Mouse (Mus musculus) limb, embryonic 12.5 days (tissue): Measurements from ENCODE around the gene Amz2. TPM values are rescaled to one million over a fixed set of nuclear protein-coding genes. Genes with fewer than 3 reads are reported as not detected.
"Not testable (repeated sequence)": the region's sequence is repeated elsewhere in the genome, so short reads cannot be mapped to it uniquely, and the experiment has no call there.

Source experiments
- ATAC-seq: fragments of 200-750 bp; cut with Nextera tagmentation; 2 replicates; pipeline ENCODE4 v1.8.0; 2017; ENCODE audit warnings: low read depth, moderate TSS enrichment; ENCODE audit not compliant: insufficient number of reproducible peaks, insufficient read depth, low FRiP score, low TSS enrichment
- H3K27ac ChIP-seq: fragments of 300-500 bp; sonication (generic); 2 replicates; pipeline ENCODE4 v1.5.1; 2016; ENCODE audit warnings: mild to moderate bottlenecking, moderate library complexity
- H3K27me3 ChIP-seq: fragments of 300-500 bp; sonication (generic); 2 replicates; pipeline ENCODE4 v1.6.1; 2016; ENCODE audit warnings: mild to moderate bottlenecking, moderate library complexity
- H3K36me3 ChIP-seq: fragments of 300-500 bp; sonication (generic); 2 replicates; pipeline ENCODE4 v1.6.1; 2016; ENCODE audit warnings: mild to moderate bottlenecking, moderate library complexity
- H3K4me1 ChIP-seq: fragments of 300-500 bp; sonication (generic); replicated peaks from 2 replicates; pipeline ENCODE4 v1.6.1; 2016
- H3K4me2 ChIP-seq: fragments of 300-500 bp; sonication (generic); 2 replicates; pipeline ENCODE4 v1.6.1; 2016; ENCODE audit warnings: mild to moderate bottlenecking, moderate library complexity
- H3K4me3 ChIP-seq: fragments of 300-500 bp; sonication (generic); replicated peaks from 2 replicates; pipeline ENCODE4 v1.5.1; 2016; ENCODE audit warnings: mild to moderate bottlenecking
- H3K9ac ChIP-seq: fragments of 300-500 bp; sonication (generic); replicated peaks from 2 replicates; pipeline ENCODE4 v1.6.1; 2016; ENCODE audit warnings: mild to moderate bottlenecking, moderate library complexity
- H3K9me3 ChIP-seq: fragments of 300-500 bp; sonication (generic); 2 replicates; pipeline ENCODE4 v1.6.1; 2016; ENCODE audit warnings: mild to moderate bottlenecking, moderate library complexity
- WGBS: fragments of 180-500 bp; shearing (Covaris S2); methylation state at CpG from one replicate; pipeline ENCODE4 v1.1.7; 2016; 5-methylcytosine and 5-hydroxymethylcytosine counted together
- polyA plus RNA-seq: library from polyadenylated mRNA; unstranded; fragments of >200 nt; fragmentation: Nextera tagmentation; extraction: Ambion mirVana; gene quantifications from 2 replicates; pipeline ENCODE4 v1.2.1, GENCODE M21; 2016

Gene Amz2
- polyA plus RNA-seq, 1 experiment from 2014 or later = 46.8 TPM

DNA sequence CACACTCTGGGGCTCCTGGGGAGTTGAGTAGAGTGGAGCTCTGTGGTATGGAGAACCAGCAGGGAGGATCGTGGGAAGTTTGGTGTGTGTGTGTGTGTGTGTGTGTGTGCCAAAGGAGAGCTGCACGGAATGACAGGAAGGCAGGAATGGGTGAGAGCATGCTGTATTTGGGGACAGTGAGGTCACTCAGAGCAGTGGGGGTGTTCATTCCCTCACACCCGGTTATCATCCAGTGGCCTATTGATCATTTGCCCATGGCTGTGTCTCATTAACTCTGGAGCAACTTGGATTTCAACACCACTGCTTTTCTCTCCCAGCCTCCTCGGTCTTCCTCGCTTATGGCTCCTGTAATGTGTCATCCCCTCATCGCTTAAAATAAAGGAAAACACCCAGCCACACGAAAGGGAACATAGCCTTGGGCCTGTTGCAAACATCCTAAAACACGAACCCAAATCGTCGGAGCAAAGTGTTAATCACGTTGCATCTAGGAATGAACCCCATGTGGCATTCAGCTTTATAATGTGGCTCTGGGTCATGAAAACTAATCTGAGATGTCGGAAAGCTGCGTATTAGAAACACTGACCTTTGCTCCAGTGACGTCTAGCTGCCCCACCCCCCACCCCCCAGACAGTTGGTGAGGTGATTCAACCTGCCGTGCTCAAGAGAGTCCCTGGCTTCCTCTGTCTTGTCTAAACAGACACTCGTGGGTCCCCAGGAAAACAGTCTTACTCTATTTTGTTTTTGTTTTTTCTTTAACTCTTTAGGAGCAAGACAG, 52.0 kb downstream of the Amz2 start:
- 36% methylated on average over 16 of the region's 16 CpGs for WGBS
- H3K4me3 ChIP-seq = no peak overlapping the region
- H3K4me1 ChIP-seq = no peaks in the 10 kb centered on the region

DNA sequence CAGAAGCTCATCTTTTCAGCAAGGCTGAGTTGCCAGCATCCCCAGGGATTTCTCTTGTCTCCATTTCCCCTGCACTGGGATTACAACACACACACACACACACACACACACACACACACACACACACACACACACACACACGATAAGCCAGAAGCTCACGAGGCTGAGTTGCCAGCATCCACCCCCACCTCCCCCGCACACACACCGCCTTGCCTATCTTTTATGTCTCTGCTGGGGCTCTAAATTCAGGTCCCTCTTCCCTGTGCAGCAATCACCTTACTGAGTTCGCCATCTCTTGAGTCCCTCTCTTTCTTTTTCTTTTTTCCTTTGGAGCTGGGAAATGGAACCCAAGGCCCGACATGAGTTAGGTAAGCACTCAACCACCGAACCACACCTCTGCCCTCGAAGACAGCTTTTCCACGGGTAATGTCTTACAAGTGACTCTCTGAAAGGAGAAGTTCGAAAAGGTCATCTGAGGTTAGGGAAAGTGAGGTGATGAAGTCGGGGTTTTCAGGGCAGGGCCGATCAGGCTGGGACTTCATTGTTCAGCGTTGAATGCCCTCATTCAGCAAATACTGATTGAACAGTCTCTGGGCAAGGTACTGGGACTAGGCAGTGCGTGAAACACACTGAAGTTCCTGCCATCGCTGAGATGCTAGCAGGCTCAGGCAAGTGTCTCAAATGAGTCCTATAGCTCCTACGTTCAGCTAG, 54.0 kb downstream of the Amz2 start:
- no peaks in the 10 kb centered on the region for H3K4me1 ChIP-seq
- WGBS = 83% methylated on average over 16 of the region's 16 CpGs

More for the DNA sequence above, 52.0 kb downstream of the Amz2 start:
- Histone ChIP-seq H3K9ac (no peak overlapping the region), H3K27me3 (peaks cover 15% of the 10 kb centered on the region; the same call in 1 of the 2 replicates), H3K9me3 (no peaks in the 10 kb centered on the region), H3K36me3 (no peaks in the 10 kb centered on the region), H3K4me2 (no peak overlapping the region), H3K27ac (no peak overlapping the region)
- ATAC-seq = no peak

DNA sequence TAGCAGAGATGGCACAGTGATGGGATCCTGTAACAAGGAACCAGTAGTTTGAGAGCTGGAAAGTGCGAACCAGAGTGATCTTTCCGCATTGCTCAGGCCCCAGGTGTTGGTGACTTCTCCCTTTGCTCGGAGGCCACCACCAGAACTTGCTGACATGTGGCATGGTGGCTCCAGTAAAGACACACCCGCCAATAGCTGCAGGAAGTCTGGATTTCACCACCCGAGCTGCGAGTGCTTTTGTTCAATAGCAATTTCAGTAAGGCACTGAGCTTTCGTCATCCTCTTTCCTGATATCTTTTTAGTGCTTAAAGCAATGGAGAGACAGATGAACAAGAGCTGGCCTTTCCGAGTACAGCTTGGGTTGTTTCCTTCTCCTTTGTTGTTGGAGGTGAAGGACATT, 54.7 kb downstream of the Amz2 start:
- H3K9me3 ChIP-seq = no peaks in the 10 kb centered on the region
- H3K27me3 ChIP-seq = peaks cover 9% of the 10 kb centered on the region; the same call in 1 of the 2 replicates
- H3K9ac ChIP-seq = no peak overlapping the region
- H3K4me1 ChIP-seq = no peaks in the 10 kb centered on the region
- ATAC-seq = no peak
- 80% methylated on average over 8 of the region's 8 CpGs for whole genome bisulfite sequencing
- H3K36me3 ChIP-seq = no peaks in the 10 kb centered on the region
- H3K4me3 ChIP-seq = no peak overlapping the region
- H3K4me2 ChIP-seq = no peak overlapping the region
- no peak overlapping the region for H3K27ac ChIP-seq

More for the DNA sequence above, 54.0 kb downstream of the Amz2 start:
- Histone ChIP-seq H3K27ac (no peak overlapping the region), H3K9me3 (no peaks in the 10 kb centered on the region), H3K4me3 (no peak overlapping the region), H3K9ac (no peak overlapping the region), H3K36me3 (no peaks in the 10 kb centered on the region), H3K27me3 (peaks cover 10% of the 10 kb centered on the region; the same call in 1 of the 2 replicates), H3K4me2 (no peak overlapping the region)
- ATAC-seq = no peak

DNA sequence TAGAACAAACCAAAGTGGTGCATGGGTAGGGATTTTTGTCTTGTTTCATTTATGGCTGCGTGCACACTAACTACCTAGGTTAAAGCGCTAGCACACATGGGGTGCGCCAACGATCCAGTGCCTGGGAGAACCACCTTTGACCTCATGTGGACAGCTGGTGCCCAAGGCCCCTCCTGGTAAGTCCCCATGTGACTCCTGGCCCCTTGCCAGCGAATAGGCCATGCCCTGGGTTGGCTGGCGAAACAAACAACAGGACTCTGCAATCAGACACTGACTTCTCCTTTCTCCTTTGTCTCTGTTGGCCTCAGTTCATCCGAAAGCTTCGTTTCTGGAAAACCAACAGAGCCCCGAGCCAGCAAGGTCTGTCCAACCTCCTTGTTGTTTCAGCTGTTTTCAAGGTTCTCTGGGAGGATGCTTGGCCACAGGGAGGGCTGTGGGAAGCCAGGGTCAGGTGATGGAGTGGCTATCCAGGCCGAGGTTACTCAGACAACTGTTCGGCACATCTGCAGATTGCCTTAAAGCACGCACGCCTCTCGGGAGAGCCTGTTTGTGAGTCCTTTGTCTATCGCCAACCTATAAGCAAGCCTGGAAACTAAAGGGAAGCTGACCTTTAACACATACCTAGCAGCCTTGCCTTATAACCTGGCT, 59.8 kb downstream of the Amz2 start:
- Histone ChIP-seq H3K4me1 (no peaks in the 10 kb centered on the region), H3K27ac (no peak overlapping the region), H3K4me3 (no peak overlapping the region), H3K36me3 (no peaks in the 10 kb centered on the region), H3K27me3 (no peaks in the 10 kb centered on the region), H3K9ac (no peak overlapping the region), H3K9me3 (no peaks in the 10 kb centered on the region), H3K4me2 (no peak overlapping the region)
- 86% methylated on average over 15 of the region's 15 CpGs for WGBS
- no peak for ATAC-seq

DNA sequence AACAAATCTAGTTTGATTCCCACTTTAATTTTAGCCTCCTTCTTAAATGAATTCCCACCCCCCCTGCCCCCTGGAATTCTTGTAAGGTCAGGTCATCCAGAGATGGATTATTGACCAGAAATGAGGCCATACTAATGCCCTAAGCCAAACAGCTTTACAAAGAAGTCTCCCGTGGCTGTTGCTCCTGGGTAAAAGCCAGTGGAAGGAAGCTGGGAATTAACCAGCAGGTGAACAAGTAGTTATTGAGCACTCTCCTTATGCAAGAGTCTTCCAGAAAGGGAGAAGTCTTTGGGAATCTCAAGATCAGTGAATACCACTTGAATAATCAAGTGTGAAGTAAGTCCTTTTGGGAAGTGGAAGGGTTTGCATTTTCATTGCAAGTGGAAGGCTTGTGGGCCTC, 61.4 kb downstream of the Amz2 start:
- H3K4me3 ChIP-seq = no peak overlapping the region
- no peaks in the 10 kb centered on the region for H3K27me3 ChIP-seq
- H3K36me3 ChIP-seq = no peaks in the 10 kb centered on the region
- 71% methylated on average over 1 of the region's 1 CpGs for WGBS
- no peak overlapping the region for H3K27ac ChIP-seq
- ATAC-seq = no peak
- H3K4me1 ChIP-seq = no peaks in the 10 kb centered on the region; the same call in 1 of the 2 replicates
- H3K9ac ChIP-seq = no peak overlapping the region
- H3K9me3 ChIP-seq = no peaks in the 10 kb centered on the region
- H3K4me2 ChIP-seq = no peak overlapping the region

DNA sequence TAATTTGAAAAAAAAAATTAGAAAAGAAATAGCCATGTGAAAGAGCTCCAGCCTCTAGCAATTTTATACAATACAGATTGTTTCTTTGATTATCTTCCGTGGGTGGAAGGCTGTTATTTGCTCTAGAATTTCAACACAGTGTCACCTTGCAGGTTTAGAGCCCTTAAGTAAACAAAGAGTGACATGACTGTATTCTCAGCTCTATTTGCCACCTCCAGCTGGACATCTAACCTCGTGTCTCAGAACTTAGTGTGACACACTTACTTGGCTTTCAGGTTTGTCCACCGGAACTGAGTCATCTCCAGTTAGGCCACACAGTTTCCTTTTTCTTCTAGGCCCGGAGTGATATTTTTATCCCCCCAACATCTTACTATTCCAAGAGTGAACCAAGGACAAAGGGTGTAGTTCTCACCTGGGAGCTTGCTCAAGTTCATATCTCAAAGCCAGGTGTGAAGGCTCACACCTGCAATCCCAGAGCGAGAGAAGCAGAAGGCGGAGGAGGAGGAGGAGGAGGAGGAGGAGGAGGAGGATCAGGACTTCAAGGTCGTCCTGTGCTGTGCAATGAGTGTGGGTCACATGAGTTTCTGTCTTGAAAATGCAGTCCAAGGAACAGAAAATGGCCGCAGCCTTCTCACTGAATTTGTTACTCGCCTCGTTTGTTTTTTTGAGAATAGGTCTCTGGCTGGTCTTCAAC, 62.4 kb downstream of the Amz2 start:
- WGBS = 80% methylated on average over 10 of the region's 10 CpGs
- H3K36me3 ChIP-seq = no peaks in the 10 kb centered on the region
- no peak overlapping the region for H3K27ac ChIP-seq
- no peak overlapping the region for H3K4me2 ChIP-seq
- no peak overlapping the region for H3K9ac ChIP-seq
- no peaks in the 10 kb centered on the region for H3K27me3 ChIP-seq
- no peaks in the 10 kb centered on the region for H3K9me3 ChIP-seq
- no peak overlapping the region for H3K4me3 ChIP-seq
- H3K4me1 ChIP-seq = no peaks in the 10 kb centered on the region; the same call in 1 of the 2 replicates
- no peak for ATAC-seq

DNA sequence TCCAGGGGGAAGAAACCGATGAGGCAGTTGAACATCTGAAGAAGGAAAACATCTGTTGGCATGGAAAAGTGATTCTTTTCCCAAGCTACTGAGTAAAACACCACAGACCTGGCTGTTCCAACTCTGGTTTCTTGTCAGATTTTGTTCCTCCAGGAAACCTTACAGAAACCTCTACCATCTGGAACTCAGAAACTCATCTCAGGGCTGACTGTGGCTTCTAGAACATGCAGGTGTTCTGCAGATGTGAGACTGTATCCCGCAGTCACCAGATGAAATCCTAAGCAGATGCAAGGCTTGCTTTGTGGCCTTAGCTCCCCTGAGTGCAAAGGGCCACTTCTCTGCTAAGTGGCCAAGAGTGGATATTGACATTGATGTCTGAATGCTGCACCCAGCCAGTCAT, 64.0 kb downstream of the Amz2 start:
- WGBS = 58% methylated on average over 2 of the region's 2 CpGs
- Histone ChIP-seq H3K4me2 (no peak overlapping the region), H3K9me3 (no peaks in the 10 kb centered on the region), H3K4me3 (no peak overlapping the region), H3K9ac (no peak overlapping the region), H3K27me3 (no peaks in the 10 kb centered on the region), H3K36me3 (no peaks in the 10 kb centered on the region), H3K4me1 (no peaks in the 10 kb centered on the region; the same call in 1 of the 2 replicates), H3K27ac (no peak overlapping the region)
- ATAC-seq = no peak

DNA sequence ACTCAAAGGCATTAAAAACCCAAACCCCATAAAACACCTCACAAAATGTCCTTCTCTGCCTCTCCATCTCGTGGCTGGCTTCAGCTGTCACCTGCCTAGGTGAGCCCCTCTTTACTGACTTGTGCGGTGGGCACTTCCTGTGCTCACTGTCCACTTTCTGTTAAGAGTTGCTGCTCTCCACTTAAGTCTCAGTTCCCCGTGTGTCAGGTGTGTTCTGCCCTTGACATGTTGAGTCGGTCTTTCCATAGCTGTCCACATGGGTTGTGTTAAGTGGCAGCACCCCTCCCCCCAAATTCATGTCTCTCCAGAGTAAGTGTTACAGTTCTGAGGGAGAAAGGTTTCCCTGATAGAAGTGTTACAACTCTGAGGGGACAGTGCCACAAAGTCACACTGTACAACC, 66.1 kb downstream of the Amz2 start:
- Histone ChIP-seq H3K4me3 (no peak overlapping the region), H3K36me3 (no peaks in the 10 kb centered on the region), H3K4me1 (no peaks in the 10 kb centered on the region; the same call in 1 of the 2 replicates), H3K9me3 (no peaks in the 10 kb centered on the region), H3K4me2 (no peak overlapping the region), H3K27me3 (peaks cover 5% of the 10 kb centered on the region; the same call in 1 of the 2 replicates), H3K9ac (no peak overlapping the region), H3K27ac (no peak overlapping the region)
- WGBS = 62% methylated on average over 4 of the region's 4 CpGs
- no peak for ATAC-seq

DNA sequence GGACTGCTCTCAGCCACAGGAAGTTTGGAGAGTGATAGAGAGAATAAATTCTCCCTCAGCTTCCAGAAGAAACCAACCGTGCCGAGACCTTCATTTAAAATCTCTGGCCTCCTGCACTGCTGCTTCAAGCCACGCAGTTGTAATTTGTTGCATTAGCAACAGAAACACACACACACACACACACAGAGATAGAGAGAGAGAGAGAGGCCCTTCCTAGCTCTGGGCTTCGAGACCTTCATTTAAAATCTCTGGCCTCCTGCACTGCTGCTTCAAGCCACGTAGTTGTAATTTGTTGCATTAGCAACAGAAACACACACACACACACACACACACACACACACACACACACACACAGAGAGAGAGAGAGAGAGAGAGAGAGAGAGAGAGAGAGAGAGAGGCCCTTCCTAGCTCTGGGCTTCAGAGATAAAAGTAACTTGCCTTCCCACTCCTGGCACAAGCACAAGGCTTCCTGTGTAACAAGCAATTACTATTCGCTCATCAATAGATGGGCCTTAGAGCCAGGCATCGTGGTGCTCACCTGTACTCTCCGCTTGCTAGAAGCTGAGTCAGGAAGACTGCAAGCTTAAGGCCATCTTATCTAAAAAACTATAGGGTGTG, 67.2 kb downstream of the Amz2 start:
- H3K9ac ChIP-seq, H3K27ac ChIP-seq, H3K27me3 ChIP-seq, H3K4me1 ChIP-seq, H3K4me3 ChIP-seq, ATAC-seq, H3K4me2 ChIP-seq, H3K36me3 ChIP-seq, H3K9me3 ChIP-seq: not testable (repeated sequence)
- 74% methylated on average over 8 of the region's 8 CpGs for WGBS

DNA sequence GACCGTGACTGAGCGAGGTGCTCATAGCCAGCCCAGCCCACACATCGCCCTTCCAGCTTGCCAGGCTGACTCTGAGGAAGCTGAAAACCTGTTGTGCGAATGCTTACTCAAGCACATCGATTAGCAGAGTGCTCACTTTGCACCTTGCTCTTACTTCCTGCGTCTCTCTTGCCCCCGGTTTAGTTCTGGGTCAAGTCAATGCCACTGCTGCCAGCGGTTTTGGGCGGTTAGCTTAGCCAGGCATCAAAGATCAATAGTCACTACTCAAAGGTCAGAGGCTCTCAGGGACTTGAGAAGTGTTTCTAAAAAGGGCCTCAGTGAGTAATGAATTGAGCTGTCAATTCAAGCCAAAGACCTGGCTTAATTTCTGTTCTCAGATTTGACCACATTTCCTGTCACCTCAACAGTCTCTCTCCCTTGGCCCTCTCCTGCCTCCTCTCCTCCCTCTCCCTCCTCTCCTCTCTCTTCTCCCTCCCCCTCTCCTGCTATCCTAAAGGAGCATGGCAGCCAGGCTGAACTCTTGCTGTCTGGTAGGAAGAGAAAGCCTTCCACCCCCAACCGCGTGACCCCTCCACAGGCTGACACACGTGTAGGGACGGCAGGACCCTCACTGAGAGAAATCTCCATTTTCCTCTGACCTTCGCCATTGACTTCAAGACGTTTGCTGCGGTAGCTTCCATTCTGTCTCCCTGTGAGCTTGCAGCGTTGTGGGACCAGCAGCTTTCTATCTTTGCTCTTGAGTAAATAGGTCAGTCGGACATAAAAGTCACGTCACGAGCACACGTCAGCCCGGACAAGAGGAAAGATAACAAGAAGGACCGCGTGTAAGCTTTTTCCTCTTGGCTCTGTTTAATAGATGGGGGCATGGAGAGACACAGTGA, 69.4 kb downstream of the Amz2 start:
- no peaks in the 10 kb centered on the region for H3K36me3 ChIP-seq
- no peak overlapping the region for H3K9ac ChIP-seq
- no peak overlapping the region for H3K4me3 ChIP-seq
- ATAC-seq = no peak
- no peak overlapping the region for H3K27ac ChIP-seq
- H3K9me3 ChIP-seq = no peaks in the 10 kb centered on the region
- WGBS = 36% methylated on average over 24 of the region's 24 CpGs
- peaks cover 5% of the 10 kb centered on the region for H3K4me1 ChIP-seq
- H3K4me2 ChIP-seq = no peak overlapping the region
- peaks cover 5% of the 10 kb centered on the region; the same call in 1 of the 2 replicates for H3K27me3 ChIP-seq
